Mouse (Mus musculus): ENCODE data around the gene Dclre1a.
"Not testable (repeated sequence)": the region's sequence is repeated elsewhere in the genome, so short reads cannot be mapped to it uniquely, and the experiment has no call there.

DNA sequence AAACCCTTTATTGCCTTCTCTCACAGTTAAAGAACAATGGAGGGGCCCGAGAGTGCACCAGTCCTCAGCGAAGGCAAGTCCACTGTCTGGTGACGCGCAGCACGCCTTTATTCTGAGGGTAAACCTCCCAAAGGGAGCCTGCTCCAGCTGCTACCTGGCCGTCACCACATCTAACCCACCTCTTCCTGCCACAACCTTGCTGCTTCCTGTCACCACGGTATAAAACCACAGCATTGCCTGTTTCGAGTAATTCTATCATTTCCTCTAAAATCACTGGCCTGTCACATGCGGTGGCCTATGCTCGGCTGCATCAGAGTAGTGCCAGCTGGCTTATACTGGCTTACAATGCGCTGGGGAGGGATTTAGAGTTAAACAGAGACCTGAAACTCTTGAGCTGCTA is 17.5 kb downstream of the Dclre1a start:
- not testable (repeated sequence) for TF ChIP-seq POLR2A (IDR thresholded peaks at IDR 0.05; ENCODE audit: low read depth, low read length); CTCF (conservative IDR thresholded peaks at IDR 0.05; ENCODE audit: insufficient read depth, insufficient read length, low read depth, low read length)
